In the genomic region with DNA sequence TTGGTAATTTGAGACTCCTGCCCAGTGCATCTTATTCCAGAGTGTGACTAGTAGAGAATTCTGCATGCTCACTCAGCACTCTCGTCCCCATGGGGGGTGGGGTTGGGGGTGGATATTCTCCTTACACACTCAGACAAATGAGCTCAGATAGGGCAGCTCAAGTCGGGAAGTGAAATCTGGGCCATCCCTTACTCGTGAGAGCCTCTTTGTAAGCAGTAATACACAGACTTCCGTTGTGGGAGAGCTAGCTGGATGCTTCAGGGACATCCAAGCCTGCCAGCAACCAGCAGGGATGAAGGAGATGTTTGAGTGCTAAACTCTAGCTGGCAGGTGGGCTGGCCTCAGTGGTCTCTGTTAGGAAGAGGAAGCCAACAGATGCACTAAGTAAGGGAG, we compare ENCODE assay signal across 11 mouse cellular contexts.
DNase-seq lines count a peak whose midpoint lies in the region; ATAC-seq and TF ChIP-seq lines count a peak whose summit lies in the region.
"Had no signal": no experiment of that assay in that cellular context is flagged by ENCODE, and none has a peak within 500 bp of the region (broad histone marks: within the 10 kb centered on the region; RNA-seq: fewer than 3 reads in every experiment).

No protein-coding gene starts in this region.

- WGBS in forebrain, postnatal 0 days = 29% methylated on average over 4 of the region's 4 CpGs
- 29% methylated on average over 4 of the region's 4 CpGs for WGBS in forebrain, embryonic 16.5 days

- TF ChIP-seq CTCF in forebrain, postnatal 0 days (IDR thresholded peaks at IDR 0.05; ENCODE audit: low read depth) = no peak

- ATAC-seq in forebrain, postnatal 0 days = peak; percentile 58
- no peak for ATAC-seq in forebrain, embryonic 16.5 days
- ATAC-seq: liver, embryonic 12.5 days had no signal

- no peaks in the 10 kb centered on the region for H3K27me3 ChIP-seq in forebrain, postnatal 0 days (ENCODE audit: insufficient read depth, low read length)
- no peaks in the 10 kb centered on the region for H3K27me3 ChIP-seq in forebrain, embryonic 16.5 days (replicated peaks; ENCODE audit: control insufficient read depth, insufficient read depth, low read length)

- H3K4me1 ChIP-seq in forebrain, postnatal 0 days (ENCODE audit: insufficient read depth) = peaks cover 7% of the 10 kb centered on the region
- H3K4me1 ChIP-seq in forebrain, embryonic 16.5 days (replicated peaks; ENCODE audit: control insufficient read depth, insufficient read depth, low read length) = peaks cover 21% of the 10 kb centered on the region
- H3K4me1 ChIP-seq: liver, embryonic 12.5 days had no signal

- no peak overlapping the region for H3K4me2 ChIP-seq in forebrain, postnatal 0 days (ENCODE audit: low read depth)
- H3K4me2 ChIP-seq in forebrain, embryonic 16.5 days (ENCODE audit: low read length) = no peak overlapping the region
- H3K4me2 ChIP-seq: heart, embryonic 12.5 days; liver, embryonic 12.5 days had no signal

- no peaks in the 10 kb centered on the region for H3K36me3 ChIP-seq in forebrain, postnatal 0 days (ENCODE audit: insufficient read depth)
- no peaks in the 10 kb centered on the region for H3K36me3 ChIP-seq in forebrain, embryonic 16.5 days (ENCODE audit: control insufficient read depth, insufficient read depth)
- H3K36me3 ChIP-seq: heart, embryonic 12.5 days; liver, embryonic 12.5 days had no signal

- intact Hi-C loops in left cerebral cortex, postnatal 25 days (cut with DNase I) = loop anchor here (5.0 kb wide), 1 partner anchor 66 kb away; no protein-coding TSS in a partner anchor

- H3K9ac ChIP-seq in forebrain, postnatal 0 days = no peak overlapping the region
- H3K9ac ChIP-seq in forebrain, embryonic 16.5 days (replicated peaks; ENCODE audit: low read depth, low read length) = no peak overlapping the region
- H3K9ac ChIP-seq: heart, embryonic 12.5 days; liver, embryonic 12.5 days had no signal

- no peak overlapping the region for H3K4me3 ChIP-seq in forebrain, postnatal 0 days (ENCODE audit: low read depth, low read length)
- no peak overlapping the region for H3K4me3 ChIP-seq in forebrain, embryonic 16.5 days (replicated peaks; ENCODE audit: low read length)
- H3K4me3 ChIP-seq: heart, embryonic 12.5 days; liver, embryonic 12.5 days had no signal

- DNase-seq in forebrain, postnatal 0 days = peak; percentile 25
- peak; percentile 60 for DNase-seq in retina, postnatal 1 day
- DNase-seq in retina, embryonic 14.5 days (ENCODE audit: low spot score) = no peak
- DNase-seq in left cerebral cortex, postnatal 25 days (ENCODE audit: low spot score in 2 of 2) = peak; percentile 33 to 66
- peak; percentile 20 for DNase-seq in right cerebral cortex, postnatal 4 days
- no peak for DNase-seq in gastrocnemius, postnatal 10 days
- no peak for DNase-seq in gastrocnemius, postnatal 25 days
- DNase-seq: thymus, adult 2 months had no signal

- H3K27ac ChIP-seq in forebrain, postnatal 0 days (ENCODE audit: low read depth, low read length) = no peak overlapping the region
- no peak overlapping the region for H3K27ac ChIP-seq in forebrain, embryonic 16.5 days (ENCODE audit: low read length)
- H3K27ac ChIP-seq: liver, embryonic 12.5 days had no signal

- H3K9me3 ChIP-seq in forebrain, postnatal 0 days (ENCODE audit: low read length) = no peaks in the 10 kb centered on the region
- no peaks in the 10 kb centered on the region for H3K9me3 ChIP-seq in forebrain, embryonic 16.5 days (ENCODE audit: control insufficient read depth, low read length)
- H3K9me3 ChIP-seq: heart, embryonic 12.5 days; liver, embryonic 12.5 days had no signal

Comparison
In these comparisons a context has a peak if more than half of its experiments do, and no peak if none do; other contexts are left out.
1. DNase-seq: peak in forebrain, postnatal 0 days (single experiment), retina, postnatal 1 day (single experiment), left cerebral cortex, postnatal 25 days (2 of 2) and right cerebral cortex, postnatal 4 days (single experiment); none in retina, embryonic 14.5 days (single experiment), gastrocnemius, postnatal 10 days (single experiment) and gastrocnemius, postnatal 25 days (single experiment).